Mouse (Mus musculus) testis, adult 2 months (tissue): ENCODE results near the gene Olfr1447.

ENCODE experiments used
- CTCF ChIP-seq: fragments of 200-500 bp; IDR thresholded peaks from 2 replicates; pipeline ENCODE4 v1.5.1; 2012; ENCODE audit warnings: low read depth, mild to moderate bottlenecking, inconsistent platforms, low read length, moderate library complexity; ENCODE audit not compliant: control insufficient read depth, insufficient read depth, insufficient replicate concordance
- POLR2A ChIP-seq: fragments of 200-500 bp; IDR thresholded peaks from 2 replicates; pipeline ENCODE4 v1.6.1; 2012; ENCODE audit warnings: low read depth, mild to moderate bottlenecking, inconsistent platforms, low read length, moderate library complexity; ENCODE audit not compliant: control insufficient read depth

GRCm38 (mm10) chr19:12893424-12893823 is 10.1 kb downstream of the Olfr1447 start, which contains the start of gene Olfr1446:
- no peak for TF ChIP-seq POLR2A
- TF ChIP-seq CTCF = no peak
